In the genomic region with DNA sequence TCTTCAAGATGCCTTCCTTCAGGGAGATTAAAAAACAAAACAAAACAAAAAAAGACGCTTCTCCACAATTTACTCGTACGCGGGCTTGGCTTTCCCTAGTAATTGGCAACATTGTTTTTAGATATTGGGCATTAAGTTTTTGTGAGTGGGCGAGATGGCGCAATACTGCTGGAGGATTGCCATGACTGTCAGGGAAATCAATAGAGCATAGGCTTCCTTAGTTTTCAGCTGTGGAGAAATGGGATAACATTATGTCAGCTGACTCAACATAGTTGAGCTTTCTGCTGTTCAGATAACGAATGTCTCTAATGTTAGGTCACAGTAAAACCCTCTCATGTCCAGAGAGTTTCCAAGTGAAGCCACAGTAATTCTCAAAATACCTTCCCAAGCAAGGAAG, we compare ENCODE assay signal across 8 mouse cellular contexts. TPM values are rescaled to one million over a fixed set of nuclear protein-coding genes. Genes with fewer than 3 reads are reported as not detected.
DNase-seq lines count a peak whose midpoint lies in the region; ATAC-seq and TF ChIP-seq lines count a peak whose summit lies in the region.

No protein-coding gene starts in this region.

- DNase-seq in gastrocnemius, adult 18-20 months (ENCODE audit: low spot score) = peak; percentile 54
- no peak for DNase-seq in gastrocnemius, postnatal 14 days
- peak; percentile 61 for DNase-seq in adrenal gland, postnatal 14 days
- DNase-seq in heart, adult 8-10 months (ENCODE audit: low spot score) = peak; percentile 45
- DNase-seq in kidney, postnatal 0 days (ENCODE audit: low spot score) = peak; percentile 14
- peak; percentile 66 for DNase-seq in lung, postnatal 14 days
- no peak for DNase-seq in natural killer cell, adult 2 months (ENCODE audit: low spot score in 2 of 2)

- WGBS in kidney, postnatal 0 days = 27% methylated on average over 7 of the region's 7 CpGs

- peak overlapping the region; percentile 89 for H3K27ac ChIP-seq in kidney, postnatal 0 days

- no peaks in the 10 kb centered on the region for H3K9me3 ChIP-seq in kidney, postnatal 0 days (replicated peaks; ENCODE audit: low read length)

- H3K36me3 ChIP-seq in kidney, postnatal 0 days (ENCODE audit: insufficient read depth, low read length) = peaks cover 28% of the 10 kb centered on the region

- TF ChIP-seq CTCF in kidney, postnatal 0 days (IDR thresholded peaks at IDR 0.05; ENCODE audit: low read depth) = no peak

- H3K27me3 ChIP-seq in kidney, postnatal 0 days (ENCODE audit: insufficient read depth, low read length) = no peaks in the 10 kb centered on the region

- H3K4me3 ChIP-seq in kidney, postnatal 0 days (replicated peaks; ENCODE audit: low read depth, low read length) = peak overlapping the region; percentile 79

- peak overlapping the region; percentile 73 for H3K9ac ChIP-seq in kidney, postnatal 0 days (ENCODE audit: low read depth, low read length)

- H3K4me2 ChIP-seq in kidney, postnatal 0 days (ENCODE audit: low read length) = peak overlapping the region; percentile 72

- intact Hi-C loops in gastrocnemius, postnatal 14 days (cut with DNase I; ENCODE audit: low total_unique reads) = no loop called here

- H3K4me1 ChIP-seq in kidney, postnatal 0 days (replicated peaks; ENCODE audit: insufficient read depth, low read length) = no peaks in the 10 kb centered on the region

- ATAC-seq in kidney, postnatal 0 days (replicated peaks; ENCODE audit: low FRiP score, low read depth) = no peak
- no peak for ATAC-seq in CD4-positive, CD25-positive, alpha-beta regulatory T cell, adult 4 months

RNA-seq across cellular contexts. Expression of a gene that starts 0.7 kb away (rescaled TPM):
- total RNA-seq in gastrocnemius, adult 18-20 months (2021) = 1 to 10 TPM; 3.3 to 5.3 TPM
- total RNA-seq in gastrocnemius, postnatal 14 days (2021) = 1 to 10 TPM; 8.1 to 9.7 TPM
- total RNA-seq in adrenal gland, postnatal 14 days (2021) = 73.4 and 79.7 TPM in 2 replicates
- total RNA-seq in heart, adult 8-10 months (2022) = 10 to 100 TPM; 13.4 to 20.0 (median 16.6) TPM
- polyA plus RNA-seq in kidney, postnatal 0 days (2015; fragmentation: Nextera tagmentation; extraction: Ambion mirVana) = 150 and 152 TPM in 2 replicates
- 10 to 100 TPM; 45.9 to 50.2 TPM for polyA plus RNA-seq in CD4-positive, CD25-positive, alpha-beta regulatory T cell, adult 4 months (2017; shearing (Covaris generic))

RNA-seq across cellular contexts. Expression of a gene that starts 30.8 kb away (rescaled TPM):
- 10 to 100 TPM; 37.8 to 38.8 TPM for total RNA-seq in gastrocnemius, adult 18-20 months (2021)
- 10 to 100 TPM; 29.2 to 30.7 TPM for total RNA-seq in gastrocnemius, postnatal 14 days (2021)
- total RNA-seq in adrenal gland, postnatal 14 days (2021) = 70.1 and 70.4 TPM in 2 replicates
- 10 to 100 TPM; 41.9 to 54.9 (median 43.9) TPM for total RNA-seq in heart, adult 8-10 months (2022)
- 50.9 and 52.6 TPM in 2 replicates for polyA plus RNA-seq in kidney, postnatal 0 days (2015; fragmentation: Nextera tagmentation; extraction: Ambion mirVana)
- 10 to 100 TPM; 68.6 to 70.5 TPM for polyA plus RNA-seq in CD4-positive, CD25-positive, alpha-beta regulatory T cell, adult 4 months (2017; shearing (Covaris generic))

RNA-seq across cellular contexts. Expression of a gene that starts 31.7 kb away (rescaled TPM):
- 10 to 100 TPM; 16.5 to 18.6 TPM for total RNA-seq in gastrocnemius, adult 18-20 months (2021)
- 10 to 100 TPM; 22.1 to 23.2 TPM for total RNA-seq in gastrocnemius, postnatal 14 days (2021)
- total RNA-seq in adrenal gland, postnatal 14 days (2021) = 63.3 and 77.7 TPM in 2 replicates
- 10 to 100 TPM; 36.6 to 37.8 (median 37.7) TPM for total RNA-seq in heart, adult 8-10 months (2022)
- polyA plus RNA-seq in kidney, postnatal 0 days (2015; fragmentation: Nextera tagmentation; extraction: Ambion mirVana) = 81.0 and 83.5 TPM in 2 replicates
- 100 to 1,000 TPM; 139 to 163 TPM for polyA plus RNA-seq in CD4-positive, CD25-positive, alpha-beta regulatory T cell, adult 4 months (2017; shearing (Covaris generic))

RNA-seq across cellular contexts. Expression of a gene that starts 56.6 kb away (rescaled TPM):
- 10 to 100 TPM; 17.1 to 18.7 TPM for total RNA-seq in gastrocnemius, adult 18-20 months (2021)
- 10 to 100 TPM; 23.8 to 26.7 TPM for total RNA-seq in gastrocnemius, postnatal 14 days (2021)
- 42.2 and 53.2 TPM in 2 replicates for total RNA-seq in adrenal gland, postnatal 14 days (2021)
- total RNA-seq in heart, adult 8-10 months (2022) = 10 to 100 TPM; 34.4 to 56.3 (median 43.4) TPM
- polyA plus RNA-seq in kidney, postnatal 0 days (2015; fragmentation: Nextera tagmentation; extraction: Ambion mirVana) = 34.6 and 35.0 TPM in 2 replicates
- polyA plus RNA-seq in CD4-positive, CD25-positive, alpha-beta regulatory T cell, adult 4 months (2017; shearing (Covaris generic)) = 10 to 100 TPM; 49.8 to 50.7 TPM

Comparison
In these comparisons a context has a peak if more than half of its experiments do, and no peak if none do; other contexts are left out.
1. DNase-seq: peak in gastrocnemius, adult 18-20 months (single experiment), adrenal gland, postnatal 14 days (single experiment), heart, adult 8-10 months (single experiment), kidney, postnatal 0 days (single experiment) and lung, postnatal 14 days (single experiment); none in gastrocnemius, postnatal 14 days (single experiment) and natural killer cell, adult 2 months (0 of 2).